Mouse (Mus musculus) intestine, postnatal 0 days (tissue): Measurements from ENCODE around the gene Gm3371. TPM values are rescaled to one million over a fixed set of nuclear protein-coding genes. Genes with fewer than 3 reads are reported as not detected.
"Not testable (repeated sequence)": the region's sequence is repeated elsewhere in the genome, so short reads cannot be mapped to it uniquely, and the experiment has no call there.

Experiments
- ATAC-seq: fragments of 200-750 bp; cut with Nextera tagmentation; 2 replicates; pipeline ENCODE4 v1.8.0; 2017; ENCODE audit warnings: mild to moderate bottlenecking, moderate TSS enrichment, moderate library complexity
- H3K27ac ChIP-seq: fragments of 300-500 bp; sonication (generic); 2 replicates; pipeline ENCODE4 v1.5.1; 2014; ENCODE audit warnings: mild to moderate bottlenecking, low read depth, low read length, moderate library complexity
- H3K27me3 ChIP-seq: fragments of 300-500 bp; sonication (generic); replicated peaks from 2 replicates; pipeline ENCODE4 v1.6.1; 2014; ENCODE audit warnings: low read length, mixed read lengths; ENCODE audit not compliant: control insufficient read depth, insufficient read depth
- H3K36me3 ChIP-seq: fragments of 300-500 bp; sonication (generic); 2 replicates; pipeline ENCODE4 v1.6.1; 2014; ENCODE audit warnings: mild to moderate bottlenecking, moderate library complexity; ENCODE audit not compliant: control insufficient read depth, insufficient read depth
- H3K4me1 ChIP-seq: fragments of 300-500 bp; sonication (generic); replicated peaks from 2 replicates; pipeline ENCODE4 v1.6.1; 2014; ENCODE audit warnings: antibody characterized with exemption, low read length, mixed read lengths; ENCODE audit not compliant: control insufficient read depth, insufficient read depth
- H3K4me2 ChIP-seq: fragments of 300-500 bp; sonication (generic); replicated peaks from 2 replicates; pipeline ENCODE4 v1.6.1; 2014; ENCODE audit warnings: low read depth, mild to moderate bottlenecking, moderate library complexity
- H3K4me3 ChIP-seq: fragments of 300-500 bp; sonication (generic); 2 replicates; pipeline ENCODE4 v1.5.1; 2014; ENCODE audit warnings: low read depth, low read length
- H3K9ac ChIP-seq: fragments of 300-500 bp; sonication (generic); 2 replicates; pipeline ENCODE4 v1.6.1; 2014; ENCODE audit warnings: mild to moderate bottlenecking, low read depth, low read length
- H3K9me3 ChIP-seq: fragments of 300-500 bp; sonication (generic); 2 replicates; pipeline ENCODE4 v1.6.1; 2016; ENCODE audit warnings: mixed run types; ENCODE audit not compliant: control insufficient read depth
- CTCF ChIP-seq: sonication (generic); IDR thresholded peaks from 2 replicates; pipeline ENCODE4 v1.5.1; 2016; ENCODE audit warnings: low read depth, mild to moderate bottlenecking, control low read depth, antibody characterized with exemption, moderate library complexity
- WGBS: fragments of 180-500 bp; shearing (Covaris S2); extraction: QIAGEN DNeasy Blood & Tissue Kit; methylation state at CpG from one replicate; pipeline ENCODE4 v1.1.7; 2014; 5-methylcytosine and 5-hydroxymethylcytosine counted together
- polyA plus RNA-seq: library from polyadenylated mRNA; unstranded; fragments of >200 nt; fragmentation: Nextera tagmentation; extraction: Ambion mirVana; gene quantifications from 2 replicates; pipeline ENCODE4 v1.2.1, GENCODE M21; 2015

Gm3371 gene
- polyA plus RNA-seq = not detected in 2 replicates

DNA sequence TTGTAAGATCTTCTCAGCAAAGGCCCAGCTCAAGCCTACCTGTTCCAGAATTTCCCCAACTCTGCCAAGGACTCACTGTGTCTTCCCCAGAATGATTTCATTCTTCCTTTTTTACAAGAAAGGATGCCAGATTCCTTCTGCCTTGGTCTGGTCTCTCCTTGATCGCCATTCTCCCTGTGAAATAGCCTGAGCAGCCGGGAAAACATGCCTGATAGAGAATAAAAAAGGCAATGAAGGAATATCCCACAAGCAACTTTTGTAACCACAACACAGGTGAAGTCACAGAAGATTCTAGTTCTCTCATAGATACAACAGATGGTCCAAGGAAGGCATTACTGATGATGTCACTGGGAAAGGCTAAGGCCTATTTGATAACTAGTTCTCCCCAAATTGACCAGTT, at the start of gene Gm3371:
Gm3371 (minus strand) TSS at position 101 of the 400 bp plus-strand sequence.
- H3K36me3 ChIP-seq, ATAC-seq, H3K9ac ChIP-seq, H3K4me1 ChIP-seq, H3K4me3 ChIP-seq, H3K9me3 ChIP-seq, H3K27me3 ChIP-seq, H3K27ac ChIP-seq, H3K4me2 ChIP-seq: not testable (repeated sequence)
- whole genome bisulfite sequencing = no CpG with 5 or more reads among the region's 2 CpGs

GRCm38 (mm10) chr14:44433335-44433734, 22.8 kb upstream of the Gm3371 start, which contains the start of gene Gm8232:
Gene Gm8232 (plus strand): TSS chr14:44433635.
- not testable (repeated sequence) for H3K9ac ChIP-seq, H3K9me3 ChIP-seq, H3K27me3 ChIP-seq, H3K36me3 ChIP-seq, ATAC-seq, H3K4me3 ChIP-seq, H3K4me1 ChIP-seq, H3K27ac ChIP-seq, H3K4me2 ChIP-seq
- WGBS = 88% methylated on average over 3 of the region's 3 CpGs

DNA sequence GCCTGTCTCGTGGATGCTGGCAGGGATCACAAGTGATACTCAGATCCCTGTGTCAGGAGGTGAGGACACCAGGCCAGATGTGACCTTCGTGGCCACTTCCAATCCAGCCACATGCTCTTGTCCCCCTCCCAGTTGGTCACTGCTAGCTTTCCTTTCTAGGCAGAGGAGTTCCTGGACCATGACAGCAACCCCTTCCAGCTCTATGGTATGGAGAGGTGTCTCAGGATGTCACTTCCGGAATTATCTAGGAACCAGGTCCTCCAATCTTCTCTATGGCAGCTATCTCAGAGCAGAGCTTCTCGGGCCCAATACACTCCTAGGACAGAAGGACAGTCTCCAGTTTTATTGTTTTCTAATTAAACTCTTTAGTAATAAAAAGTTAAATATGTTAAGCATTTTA, 26.3 kb downstream of the Gm3371 start:
- H3K9ac ChIP-seq, ATAC-seq, H3K27me3 ChIP-seq, H3K36me3 ChIP-seq, H3K4me3 ChIP-seq, H3K4me1 ChIP-seq, H3K27ac ChIP-seq, H3K4me2 ChIP-seq, H3K9me3 ChIP-seq: not testable (repeated sequence)
- 83% methylated on average over 4 of the region's 4 CpGs for WGBS

GRCm38 (mm10) chr14:44365057-44365456, 45.4 kb downstream of the Gm3371 start, which contains the start of gene Gm8229:
Gene Gm8229 (plus strand): TSS chr14:44365357.
- H3K4me2 ChIP-seq, H3K27ac ChIP-seq, H3K4me1 ChIP-seq, H3K9me3 ChIP-seq, H3K36me3 ChIP-seq, ATAC-seq, H3K27me3 ChIP-seq, H3K9ac ChIP-seq, H3K4me3 ChIP-seq: not testable (repeated sequence)
- 88% methylated on average over 4 of the region's 4 CpGs for WGBS

DNA sequence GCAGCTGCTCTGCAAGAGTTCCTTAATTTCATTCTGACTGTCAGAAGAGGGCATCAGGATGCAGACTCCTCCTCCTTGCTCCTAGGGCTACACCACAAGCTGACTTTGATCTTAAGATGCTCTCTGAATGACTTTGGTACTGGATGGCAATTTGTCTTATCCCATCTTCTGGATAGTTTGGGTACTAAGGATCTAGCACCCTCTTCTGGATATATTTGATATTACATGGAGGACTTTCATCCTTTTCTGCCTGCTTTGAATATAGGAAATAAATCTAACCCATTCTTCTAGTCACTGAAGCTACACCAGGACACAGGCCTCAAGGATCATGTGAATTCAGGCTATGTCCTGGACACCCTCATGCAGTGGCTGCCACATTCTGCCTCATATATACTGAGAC, 48.2 kb downstream of the Gm3371 start:
- peak; percentile 47 for TF ChIP-seq CTCF

DNA sequence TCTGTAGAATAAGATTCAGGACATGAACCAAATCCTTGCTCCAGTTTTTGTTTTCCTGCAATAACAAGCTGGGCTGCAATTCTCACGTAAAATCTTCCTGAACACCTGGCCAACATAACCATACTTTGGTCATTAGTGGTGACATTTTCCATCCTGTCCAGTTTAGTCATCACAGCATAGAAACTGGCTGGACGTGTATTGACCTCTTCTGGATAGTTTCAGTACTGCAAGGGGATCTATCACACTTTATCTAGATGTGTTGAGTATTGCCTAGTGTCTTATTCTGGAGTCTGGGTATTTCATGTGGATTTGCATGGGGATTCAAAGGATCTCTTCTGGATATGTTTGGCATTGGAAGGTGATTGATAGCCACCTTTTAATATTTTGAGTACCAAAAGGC, 49.1 kb downstream of the Gm3371 start:
- ATAC-seq, H3K4me2 ChIP-seq, H3K9ac ChIP-seq, H3K4me1 ChIP-seq, H3K27ac ChIP-seq, H3K9me3 ChIP-seq, H3K4me3 ChIP-seq, H3K27me3 ChIP-seq, H3K36me3 ChIP-seq: not testable (repeated sequence)
- TF ChIP-seq CTCF = peak; percentile 49
- 19% methylated on average over 1 of the region's 2 CpGs for WGBS

More for the DNA sequence above, 48.2 kb downstream of the Gm3371 start:
- H3K4me2 ChIP-seq, H3K36me3 ChIP-seq, H3K9ac ChIP-seq, H3K27ac ChIP-seq, H3K9me3 ChIP-seq, H3K27me3 ChIP-seq, H3K4me3 ChIP-seq, ATAC-seq, H3K4me1 ChIP-seq: not testable (repeated sequence)

Other genes starting within 250 kb of the Gm3371 start
- gene Gm8212, start 213.0 kb downstream of the Gm3371 start, polyA plus RNA-seq = not detected in 2 replicates
- not detected in 2 replicates for gene 4930503E14Rik, start 197.4 kb downstream of the Gm3371 start, polyA plus RNA-seq
- gene Gm8220, start 125.1 kb downstream of the Gm3371 start, polyA plus RNA-seq = not detected in 2 replicates
- gene Gm5930, start 72.1 kb downstream of the Gm3371 start, polyA plus RNA-seq = not detected in 2 replicates
- gene Gm8229, start 45.3 kb downstream of the Gm3371 start, polyA plus RNA-seq = not detected in 2 replicates
- gene Gm8232, start 22.9 kb upstream of the Gm3371 start, polyA plus RNA-seq = not detected in 2 replicates
- gene BC061237, start 81.8 kb upstream of the Gm3371 start, polyA plus RNA-seq = 0.26 TPM in 1 of 2 replicates, not detected in the other
- not detected in 2 replicates for gene Gm17093, start 107.6 kb upstream of the Gm3371 start, polyA plus RNA-seq
- not detected in 2 replicates for gene Gm8247, start 172.5 kb upstream of the Gm3371 start, polyA plus RNA-seq
- not detected in 2 replicates for gene Gm5624, start 217.2 kb upstream of the Gm3371 start, polyA plus RNA-seq